Mouse (Mus musculus): ENCODE measurements around the gene Tap1.

Tap1 gene

DNA sequence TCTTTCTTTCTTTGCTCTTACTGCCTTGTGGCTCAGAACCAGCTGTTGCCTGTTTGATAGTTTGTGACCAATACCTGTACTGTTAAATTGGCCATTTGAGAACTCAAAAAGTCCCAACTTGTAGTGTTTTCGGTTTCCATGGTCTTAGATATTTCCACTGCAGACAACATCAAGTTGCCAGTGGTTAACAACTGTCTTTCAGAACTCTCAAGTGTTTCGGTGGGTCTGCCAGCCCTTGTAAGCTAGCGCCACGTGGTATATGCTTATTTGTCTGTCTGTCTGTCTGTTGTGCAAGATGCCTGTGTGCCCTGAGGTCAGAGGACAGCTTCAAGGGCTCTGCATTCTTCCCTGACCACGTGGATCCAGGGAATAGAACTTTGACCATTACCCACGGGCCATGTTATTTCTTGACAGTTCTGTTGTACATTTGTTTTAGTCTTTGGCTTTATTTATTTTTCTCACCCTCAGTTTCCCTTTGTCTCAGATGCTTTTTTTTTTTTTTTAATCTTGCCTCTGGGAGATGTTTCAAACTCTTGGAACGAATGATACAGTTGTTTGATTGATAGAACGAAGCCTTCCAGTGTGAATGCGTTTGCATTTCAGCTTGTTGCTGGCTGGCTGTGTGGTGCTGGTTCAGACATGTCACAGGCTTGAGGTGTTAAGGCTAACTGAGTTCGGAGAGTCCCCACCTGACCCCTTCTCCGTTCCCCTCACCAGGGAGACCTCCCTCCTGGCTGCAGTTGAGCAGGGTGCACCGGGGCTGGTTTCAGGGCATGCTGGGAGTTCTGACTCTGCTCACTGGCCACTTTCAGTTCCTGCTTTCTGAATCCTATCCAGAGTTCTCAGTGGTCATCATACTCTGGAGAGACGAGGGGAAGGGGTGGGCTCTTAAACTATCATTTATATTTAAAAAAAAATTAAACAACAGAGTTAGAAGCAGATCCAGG lies 7.2 kb upstream of the Tap1 start:
- DNase-seq (ENCODE audit: extremely low read depth, low read depth): no peak

GRCm38 (mm10) chr17:34183564-34184219 lies 3.7 kb upstream of the Tap1 start:
- no peak for DNase-seq (ENCODE audit: extremely low read depth, low read depth)

DNA sequence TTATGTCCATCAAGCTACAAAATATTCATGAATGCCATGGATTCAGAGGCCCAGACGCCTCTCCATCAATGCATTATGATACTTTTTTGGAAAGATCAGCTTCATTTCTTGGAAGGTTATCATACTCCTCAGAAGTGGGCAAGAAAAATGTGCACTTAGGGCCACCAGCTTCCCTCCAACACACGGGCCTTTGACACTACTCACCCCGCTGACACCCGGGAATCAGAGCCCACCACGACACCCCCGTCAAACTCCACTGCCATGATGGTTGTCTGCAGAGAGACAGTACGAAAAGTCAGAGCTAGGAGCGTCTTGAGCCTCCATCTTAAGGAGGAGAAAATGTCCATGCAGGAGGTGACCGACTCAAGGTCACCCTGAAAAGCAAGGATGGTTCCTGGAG lies 1.8 kb upstream of the Tap1 start:
- DNase-seq (ENCODE audit: extremely low read depth, low read depth): no peak

DNA sequence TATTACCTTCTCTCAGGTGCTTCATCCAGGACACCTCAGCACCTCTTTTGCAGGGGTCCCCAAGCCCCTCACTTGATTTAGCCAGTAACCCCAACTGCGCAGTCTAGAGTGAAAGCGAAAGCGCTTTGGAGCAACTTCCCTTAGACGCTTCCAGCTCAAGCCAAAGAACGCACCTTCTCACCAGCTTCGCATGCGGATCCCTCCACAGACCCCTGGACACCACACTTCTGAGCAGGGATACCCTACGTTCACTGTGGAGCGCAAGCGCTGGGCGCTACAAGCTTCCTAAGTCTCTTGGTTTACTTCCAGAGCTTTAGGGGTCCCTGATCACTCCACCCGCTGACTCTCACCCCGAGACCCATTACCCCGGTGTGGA lies 480 bp upstream of the Tap1 start:
- DNase-seq (ENCODE audit: extremely low read depth, low read depth): no peak

- no peak for DNase-seq (ENCODE audit: extremely low read depth, low read depth)
Observed at GRCm38 (mm10) chr17:34188010-34188409, 657 bp downstream of the Tap1 start.

- no peak for DNase-seq (ENCODE audit: extremely low read depth, low read depth)
Observed at GRCm38 (mm10) chr17:34188986-34189385, 1.6 kb downstream of the Tap1 start.

- DNase-seq (ENCODE audit: extremely low read depth, low read depth): no peak
Observed at GRCm38 (mm10) chr17:34192852-34193251, 5.5 kb downstream of the Tap1 start.

DNA sequence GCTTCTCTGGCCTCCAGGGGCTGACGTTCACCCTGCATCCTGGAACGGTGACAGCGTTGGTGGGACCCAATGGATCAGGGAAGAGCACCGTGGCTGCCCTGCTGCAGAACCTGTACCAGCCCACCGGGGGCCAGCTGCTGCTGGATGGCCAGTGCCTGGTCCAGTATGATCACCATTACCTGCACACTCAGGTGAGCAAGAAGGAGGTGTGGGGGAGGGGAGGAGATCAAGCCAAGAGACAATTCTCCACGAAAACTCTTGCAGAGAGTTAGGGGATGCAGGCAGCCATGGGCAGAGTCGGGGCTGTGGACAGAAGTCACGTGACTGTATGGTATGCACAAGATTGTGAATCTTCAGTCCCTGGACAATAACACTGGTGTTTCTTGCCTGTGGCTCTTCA lies 6.1 kb downstream of the Tap1 start:
- DNase-seq (ENCODE audit: extremely low read depth, low read depth): no peak

GRCm38 (mm10) chr17:34194723-34195122 lies 7.4 kb downstream of the Tap1 start:
- no peak for DNase-seq (ENCODE audit: extremely low read depth, low read depth)

GRCm38 (mm10) chr17:34196491-34196890 lies 9.1 kb downstream of the Tap1 start:
- DNase-seq (ENCODE audit: extremely low read depth, low read depth): peak; percentile 83

- peak; percentile 94 for DNase-seq (ENCODE audit: extremely low read depth, low read depth)
Observed at GRCm38 (mm10) chr17:34196941-34197894, 9.9 kb downstream of the Tap1 start, which contains the start of gene Psmb8. TSS of gene Psmb8 (plus strand) at chr17:34197721.

- no peak for DNase-seq (ENCODE audit: extremely low read depth, low read depth)
Observed at GRCm38 (mm10) chr17:34197904-34198520, 10.7 kb downstream of the Tap1 start.

GRCm38 (mm10) chr17:34198521-34198912 lies 11.2 kb downstream of the Tap1 start:
- DNase-seq (ENCODE audit: extremely low read depth, low read depth): no peak

DNA sequence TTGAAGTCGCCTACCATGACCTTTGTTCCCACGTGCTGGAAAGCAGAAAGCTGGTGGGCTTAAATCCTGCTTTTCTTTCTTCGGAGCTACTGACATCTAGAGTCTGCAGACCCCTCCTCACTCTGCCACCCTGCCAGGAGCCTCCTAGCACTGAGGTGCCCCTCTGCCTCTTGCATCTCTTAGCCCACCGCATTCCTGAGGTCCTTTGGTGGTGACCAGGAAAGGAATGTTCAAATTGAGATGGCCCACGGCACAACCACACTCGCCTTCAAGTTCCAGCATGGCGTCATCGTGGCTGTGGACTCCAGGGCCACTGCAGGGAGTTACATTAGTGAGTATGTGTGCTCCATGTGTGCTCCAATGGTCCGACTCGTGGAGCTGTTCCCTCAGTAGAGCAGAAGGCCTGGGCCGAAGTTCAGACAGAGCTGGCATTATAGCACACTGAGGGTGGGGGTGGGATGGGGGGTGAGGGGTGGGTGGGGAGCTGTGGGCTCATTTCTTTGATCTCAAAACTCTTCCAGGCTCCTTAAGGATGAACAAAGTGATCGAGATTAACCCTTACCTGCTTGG lies 11.8 kb downstream of the Tap1 start:
- DNase-seq (ENCODE audit: extremely low read depth, low read depth): no peak

- DNase-seq (ENCODE audit: extremely low read depth, low read depth): no peak
Observed at GRCm38 (mm10) chr17:34200047-34200446, 12.7 kb downstream of the Tap1 start.

DNA sequence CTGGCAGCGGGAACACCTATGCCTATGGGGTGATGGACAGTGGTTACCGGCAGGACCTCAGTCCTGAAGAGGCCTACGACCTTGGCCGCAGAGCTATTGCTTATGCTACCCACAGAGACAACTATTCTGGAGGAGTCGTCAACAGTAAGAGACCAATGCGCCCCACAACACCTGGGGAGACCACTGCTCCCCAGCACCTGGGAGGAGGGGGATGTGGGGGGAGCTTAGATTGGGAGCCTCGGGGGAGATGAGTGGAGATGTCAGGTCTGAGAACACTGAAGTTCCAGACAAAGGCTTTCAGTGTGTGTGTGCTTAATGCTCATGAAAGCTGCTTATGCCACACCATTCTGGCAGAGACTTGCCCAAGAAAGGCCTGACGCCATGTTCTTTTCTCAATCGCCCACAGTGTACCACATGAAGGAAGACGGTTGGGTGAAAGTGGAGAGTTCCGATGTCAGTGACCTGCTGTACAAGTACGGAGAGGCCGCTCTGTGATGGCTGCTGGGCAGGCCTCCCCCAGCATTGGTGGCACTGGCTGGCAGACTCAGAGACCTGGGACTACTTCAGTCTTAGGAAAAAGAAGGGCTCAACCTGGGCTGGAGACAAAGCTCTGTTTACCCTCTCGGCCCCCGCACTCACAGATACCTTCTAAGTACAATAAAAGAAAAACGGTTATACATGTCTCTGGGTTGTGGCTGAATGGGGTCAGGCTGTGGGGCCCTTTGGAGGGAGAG lies 13.6 kb downstream of the Tap1 start:
- no peak for DNase-seq (ENCODE audit: extremely low read depth, low read depth)

- DNase-seq (ENCODE audit: extremely low read depth, low read depth): no peak
Observed at GRCm38 (mm10) chr17:34201506-34202055, 14.2 kb downstream of the Tap1 start.

GRCm38 (mm10) chr17:34202760-34203442 lies 15.5 kb downstream of the Tap1 start:
- DNase-seq (ENCODE audit: extremely low read depth, low read depth): no peak

- no peak for DNase-seq (ENCODE audit: extremely low read depth, low read depth)
Observed at GRCm38 (mm10) chr17:34203444-34203843, 16.1 kb downstream of the Tap1 start, which contains the start of gene Tap2. TSS of gene Tap2 (plus strand) at chr17:34203527.
